Mouse (Mus musculus) embryo, embryonic 11 days (tissue): ENCODE results near the gene Tmem230.

Experiments used
- DNase-seq: peaks from one replicate; pipeline ENCODE4 v3.0.0-alpha.2; 2015

The Tmem230 gene

DNA sequence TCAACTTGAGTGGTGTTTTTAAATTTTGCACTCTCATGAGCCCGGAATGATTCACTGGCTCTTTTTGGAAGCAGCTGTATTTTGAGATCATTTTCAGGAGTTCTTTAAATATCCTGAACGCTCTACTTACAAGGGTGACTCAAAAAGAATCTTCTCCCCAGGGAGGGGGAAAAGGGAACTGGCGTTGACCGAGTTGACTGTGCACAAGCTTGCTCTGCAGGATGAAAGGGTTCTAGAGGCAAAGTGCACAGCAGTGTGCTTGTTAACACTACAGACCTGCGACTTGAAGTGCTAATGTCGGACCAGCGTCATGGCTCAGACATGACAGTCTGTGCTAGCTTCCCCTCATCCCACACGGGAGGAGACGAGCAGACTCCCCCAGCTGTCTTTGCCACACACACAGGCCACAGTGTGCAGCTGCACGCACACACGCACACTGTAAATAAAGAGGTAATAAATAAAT is 26.0 kb downstream of the Tmem230 start:
- no peak for DNase-seq

DNA sequence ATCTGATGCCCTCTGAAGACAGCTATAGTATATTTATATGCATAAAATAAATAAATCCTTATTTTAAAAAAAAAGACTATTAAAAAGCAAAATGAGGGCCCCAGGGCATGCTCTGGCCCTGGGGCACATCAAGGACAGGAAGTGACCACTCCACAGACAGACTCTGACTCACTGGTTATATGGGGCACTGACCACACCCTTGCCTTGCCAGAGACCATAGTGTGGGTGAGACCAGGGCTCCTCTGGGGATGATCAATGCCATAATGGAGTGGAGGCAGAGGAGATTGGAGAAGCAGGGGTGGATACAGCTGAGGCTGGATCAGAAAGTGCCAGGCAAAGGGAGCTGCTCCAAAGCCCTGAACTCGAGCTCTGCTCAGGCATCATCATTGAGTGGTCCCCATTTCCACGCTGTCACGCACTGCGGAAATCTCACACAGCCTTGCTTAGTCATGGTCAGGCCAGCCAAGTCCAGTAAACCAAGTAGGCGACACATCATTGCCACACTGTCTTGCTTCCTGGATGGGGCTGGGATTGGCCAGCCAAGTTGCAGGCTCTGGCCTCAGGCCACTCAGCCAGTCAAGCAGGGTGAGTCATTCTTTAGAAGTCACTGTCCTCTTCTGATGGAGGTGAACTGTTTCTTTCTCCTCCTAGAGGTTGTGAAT is 35.5 kb downstream of the Tmem230 start:
- DNase-seq: no peak

DNA sequence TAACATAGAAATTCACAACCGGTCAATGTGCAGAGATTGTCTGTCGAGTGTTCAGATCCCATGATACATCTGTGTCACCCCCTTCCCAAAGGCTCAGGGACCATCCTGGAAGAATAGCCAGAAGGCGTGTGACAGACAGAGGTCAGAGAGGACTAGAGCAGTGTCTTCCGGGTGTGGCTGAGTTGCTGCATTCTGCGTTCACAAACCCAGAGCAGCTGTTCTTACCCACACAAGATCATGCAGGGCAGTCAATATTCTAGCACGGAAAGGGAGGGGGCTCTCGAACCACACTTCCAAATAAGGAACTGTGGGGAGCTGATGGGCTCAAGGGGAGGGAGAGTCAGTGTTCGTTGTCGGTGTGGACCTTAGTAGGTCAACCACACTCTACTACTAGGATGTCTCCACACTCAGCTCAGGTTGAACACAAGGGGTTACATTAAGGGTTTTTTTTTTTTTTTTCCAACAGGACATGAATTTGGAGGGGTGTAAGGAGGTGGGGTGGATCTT is 36.7 kb downstream of the Tmem230 start:
- no peak for DNase-seq

DNA sequence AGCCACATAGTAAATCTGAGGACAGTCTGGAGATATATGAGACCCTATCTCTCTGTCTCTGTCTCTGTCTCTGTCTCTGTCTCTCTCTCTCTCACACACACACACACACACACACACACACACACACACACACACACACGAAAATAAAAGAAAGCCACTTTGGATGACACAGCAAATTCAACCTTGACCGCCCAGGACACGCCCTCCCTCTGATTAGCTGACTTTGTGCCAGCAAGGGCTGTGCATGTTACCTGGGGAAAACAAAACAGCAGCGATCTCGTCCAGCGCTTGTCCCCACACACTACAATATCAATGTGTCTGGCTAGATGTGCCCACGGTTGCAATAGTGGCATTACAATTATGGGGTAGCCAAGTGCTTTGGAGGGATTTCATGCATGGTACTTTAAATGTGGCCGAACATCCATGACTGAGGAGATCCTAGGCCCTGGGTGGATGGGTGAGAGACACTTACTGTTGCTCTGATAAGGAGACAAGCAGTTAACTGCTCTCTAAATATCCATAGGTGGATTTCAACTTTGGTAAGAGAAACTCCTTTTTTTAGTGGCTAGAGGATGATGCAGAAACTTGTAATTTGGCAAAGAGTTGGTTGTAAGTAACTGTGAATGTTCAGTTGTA is 39.2 kb downstream of the Tmem230 start:
- no peak for DNase-seq

DNA sequence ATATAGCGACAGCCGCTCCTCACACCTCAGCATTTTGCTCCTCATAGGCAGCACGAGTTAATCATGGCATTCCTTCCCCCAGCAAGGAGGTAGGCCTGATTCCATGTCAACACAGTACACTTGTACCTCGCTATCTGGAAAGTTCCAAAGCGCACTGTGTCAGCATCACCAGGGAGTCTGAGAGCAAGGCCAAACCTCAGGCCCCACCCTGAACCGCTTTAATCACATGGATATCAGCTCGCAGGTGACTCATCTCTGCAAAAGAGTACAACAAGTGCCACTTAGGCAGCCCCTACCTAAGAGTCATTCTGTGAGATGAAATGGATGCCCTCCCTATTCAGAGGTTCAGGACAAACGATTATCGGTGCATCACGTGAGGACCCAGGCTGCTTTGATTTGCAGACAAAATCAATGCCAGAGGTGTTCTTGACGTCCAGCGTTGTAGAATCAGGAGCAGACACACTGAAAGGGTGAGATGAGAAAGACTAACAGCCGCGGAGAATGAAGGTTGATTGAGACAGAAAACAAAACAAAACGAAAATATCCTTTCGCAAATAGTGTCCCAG is 41.2 kb downstream of the Tmem230 start:
- no peak for DNase-seq

DNA sequence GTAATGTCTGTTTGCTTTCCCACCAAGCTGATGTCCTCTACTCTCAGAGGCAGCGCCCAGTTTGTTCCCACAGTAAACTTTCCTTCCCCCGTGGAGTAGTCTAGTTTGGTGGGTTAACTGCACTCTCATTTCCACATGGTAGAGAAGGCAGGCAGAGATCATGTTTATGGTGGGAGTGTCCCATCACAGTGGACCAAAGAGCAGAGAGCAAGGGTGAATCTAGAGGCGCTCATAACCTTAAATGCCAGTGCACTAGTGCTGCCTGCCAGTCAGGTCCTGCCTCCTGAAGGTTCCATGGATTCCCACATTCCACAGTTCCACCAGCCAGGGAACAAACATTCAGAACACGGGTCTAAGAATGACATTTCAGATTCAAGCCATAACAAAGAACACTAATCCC is 42.1 kb downstream of the Tmem230 start:
- no peak for DNase-seq

GRCm38 (mm10) chr2:132203773-132204172 is 43.8 kb downstream of the Tmem230 start:
- no peak for DNase-seq

DNA sequence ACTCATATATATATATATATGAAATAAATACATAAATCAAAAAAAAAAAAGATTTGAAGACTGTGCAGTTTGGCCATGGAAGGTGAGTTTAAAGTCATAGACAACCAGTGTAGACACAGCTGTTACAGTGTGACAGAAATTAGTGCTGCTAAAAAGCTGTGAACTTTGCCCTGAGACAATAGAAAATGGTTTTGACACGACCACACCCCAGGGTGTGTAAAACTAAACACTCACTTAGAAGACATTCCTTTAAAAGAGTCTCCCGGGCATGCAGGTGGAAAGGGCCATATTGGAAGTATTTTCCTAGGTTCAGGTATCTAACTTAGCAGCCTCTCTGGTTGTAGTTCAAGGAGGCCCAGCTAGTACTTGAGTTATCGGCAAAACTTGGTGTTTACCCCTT is 44.4 kb downstream of the Tmem230 start:
- no peak for DNase-seq

GRCm38 (mm10) chr2:132198017-132198933 is 49.3 kb downstream of the Tmem230 start:
- DNase-seq: no peak

DNA sequence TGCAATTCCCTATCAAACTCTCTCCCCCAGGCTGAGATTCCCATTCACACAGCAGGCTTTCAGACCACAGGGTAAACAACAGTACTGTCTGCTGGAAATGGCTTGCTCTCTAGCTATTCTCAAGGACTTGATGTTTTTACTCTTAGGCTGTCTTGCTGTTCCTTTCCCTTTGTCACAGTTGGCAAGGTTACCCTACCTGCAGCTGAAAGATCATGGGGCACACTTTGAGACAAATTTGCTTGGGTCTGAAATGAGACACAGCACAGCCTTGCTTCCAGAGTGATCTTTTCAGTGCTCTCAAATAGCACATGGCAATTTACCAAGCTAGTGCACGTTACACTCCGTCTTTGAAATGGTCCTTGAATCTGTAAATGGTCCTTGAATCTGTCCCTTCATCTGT is 52.0 kb downstream of the Tmem230 start:
- DNase-seq: no peak

DNA sequence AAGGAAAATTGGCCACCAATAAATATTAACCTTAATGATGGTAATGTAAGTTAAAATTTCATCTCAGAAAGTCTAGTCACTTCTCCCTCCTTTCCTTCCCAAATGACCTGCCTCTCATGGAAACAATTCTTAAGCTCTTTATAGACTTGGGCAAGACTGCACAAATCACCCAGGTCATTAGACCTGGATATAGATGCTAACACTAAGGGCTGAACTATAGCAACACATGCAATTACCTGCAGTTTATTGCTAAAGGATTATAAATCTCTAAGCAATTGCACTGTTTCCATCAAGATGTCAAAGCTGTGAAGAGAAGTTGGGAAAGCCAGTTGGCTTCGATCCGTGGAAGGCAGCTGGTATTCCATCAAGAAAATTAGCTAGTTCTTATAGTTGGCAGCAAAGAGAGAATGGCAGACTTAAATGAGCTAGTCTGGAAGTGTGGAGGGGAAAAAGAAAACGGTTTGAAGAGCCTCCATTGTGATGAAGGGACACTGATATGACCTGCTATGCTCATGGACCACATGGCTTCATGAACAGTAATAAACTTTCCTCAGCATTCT is 56.9 kb downstream of the Tmem230 start:
- DNase-seq: no peak
